Mouse (Mus musculus): ENCODE data around the gene Panx3. TPM values are rescaled to one million over a fixed set of nuclear protein-coding genes. Genes with fewer than 3 reads are reported as not detected.

Gene Panx3
- total RNA-seq, 2 experiments from 2014 or later, result not detected

DNA sequence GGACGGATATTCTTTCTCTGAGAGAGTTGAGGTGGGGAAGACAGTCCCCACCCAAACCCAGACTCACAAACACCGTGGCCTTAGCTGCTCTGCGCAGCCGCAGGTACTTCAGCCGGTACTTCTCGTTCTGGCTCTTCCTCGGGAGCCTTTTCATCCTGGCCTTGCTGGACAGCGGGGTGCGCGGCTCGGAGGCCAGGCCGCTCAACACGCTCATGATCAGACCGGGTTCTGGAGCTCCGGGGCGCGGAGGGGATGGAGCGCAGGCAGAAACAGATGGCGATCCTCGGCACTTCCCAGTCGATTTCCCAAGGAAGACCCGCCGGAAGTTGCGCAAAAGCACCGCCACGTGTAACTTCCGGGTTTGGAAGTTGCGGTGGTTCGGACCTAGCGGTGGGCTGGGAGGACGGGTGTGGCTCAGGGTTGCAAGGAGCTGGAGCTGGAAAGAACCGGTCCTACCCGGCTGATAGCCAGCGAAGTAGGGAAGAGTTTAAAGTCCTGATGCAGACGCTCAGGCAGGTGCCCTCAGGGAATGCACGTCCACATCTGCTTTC, 12.0 kb downstream of the Panx3 start, which contains the start of gene Tbrg1:
Gene Tbrg1 (minus strand): TSS at position 382 of the 551 bp plus-strand sequence.
- intact Hi-C loops (cut with DNase I), result no loop called here
- Histone ChIP-seq H3K4me3 (peak within 1 kb of the TSS; percentile 84), H3K27ac (peak within 1 kb of the TSS; percentile 89)
- peak; percentile 90 for DNase-seq
- no peak; the same call in 1 of the 2 replicates for TF ChIP-seq CTCF (IDR thresholded peaks at IDR 0.05)

DNA sequence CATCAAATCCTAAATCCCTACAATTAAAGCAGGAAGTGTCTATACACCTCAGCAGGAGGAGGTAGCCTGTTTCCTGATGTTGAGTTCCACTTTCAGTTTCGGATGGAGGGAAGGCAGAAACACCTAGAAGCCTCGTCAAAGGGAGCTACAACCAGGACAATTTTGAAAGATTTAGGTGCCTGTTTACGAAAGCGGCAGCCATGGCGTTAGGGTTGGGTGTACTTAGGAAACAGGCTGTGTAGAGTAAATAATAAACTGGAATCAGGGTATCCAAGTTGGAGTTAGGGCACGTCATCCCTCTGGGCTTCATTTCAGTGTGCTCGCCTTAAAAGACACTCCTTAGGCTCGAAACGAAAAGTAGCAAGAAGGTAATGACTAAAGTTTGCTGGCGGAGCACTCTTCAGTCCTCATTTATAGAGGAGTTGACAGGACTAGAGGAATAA, 12.6 kb downstream of the Panx3 start:
- intact Hi-C loops (cut with DNase I), result no loop called here
- DNase-seq, result no peak
- no peak for TF ChIP-seq CTCF (IDR thresholded peaks at IDR 0.05)
- peak overlapping the region; percentile 89 for H3K27ac ChIP-seq
- H3K4me3 ChIP-seq, result peak overlapping the region; percentile 84

GRCm38 (mm10) chr9:37655961-37656360, 13.1 kb downstream of the Panx3 start:
- no peak for TF ChIP-seq CTCF (IDR thresholded peaks at IDR 0.05)
- intact Hi-C loops (cut with DNase I), result no loop called here
- peak overlapping the region; percentile 89 for H3K27ac ChIP-seq

GRCm38 (mm10) chr9:37653836-37654235, 15.2 kb downstream of the Panx3 start:
- DNase-seq, result no peak
- H3K4me3 ChIP-seq, result no peak overlapping the region
- no peak for TF ChIP-seq CTCF (IDR thresholded peaks at IDR 0.05)
- intact Hi-C loops (cut with DNase I), result no loop called here
- no peak overlapping the region for H3K27ac ChIP-seq

More at GRCm38 (mm10) chr9:37655961-37656360, 13.1 kb downstream of the Panx3 start:
- peak overlapping the region; percentile 84 for H3K4me3 ChIP-seq
- DNase-seq, result no peak

- no peak overlapping the region for H3K4me3 ChIP-seq
- DNase-seq, result no peak
- no peak for TF ChIP-seq CTCF (IDR thresholded peaks at IDR 0.05)
- intact Hi-C loops (cut with DNase I), result no loop called here
- no peak overlapping the region for H3K27ac ChIP-seq
Measured at GRCm38 (mm10) chr9:37650639-37651038, 18.4 kb downstream of the Panx3 start.

DNA sequence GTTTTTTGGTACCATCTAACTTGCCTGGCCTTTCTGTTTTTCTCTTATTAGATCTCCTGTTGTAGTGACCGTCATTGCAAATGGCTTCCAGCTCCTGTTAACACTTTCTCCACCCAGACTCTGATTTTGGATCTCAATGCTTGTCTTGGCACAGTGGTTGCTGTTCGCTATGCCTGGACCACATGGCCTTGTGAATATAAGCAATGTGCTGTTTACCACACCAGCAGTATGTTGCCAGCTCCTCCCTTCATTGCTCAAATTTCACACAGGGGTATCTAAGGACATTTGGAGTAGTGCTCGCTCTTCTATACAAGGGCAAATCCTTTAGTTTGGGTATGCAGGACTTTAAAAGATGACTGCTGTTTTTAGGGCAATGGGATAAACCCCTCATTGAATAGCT, 22.8 kb downstream of the Panx3 start:
- no peak for TF ChIP-seq CTCF (IDR thresholded peaks at IDR 0.05)
- DNase-seq, result no peak
- no peak overlapping the region for H3K4me3 ChIP-seq
- H3K27ac ChIP-seq, result no peak overlapping the region
- intact Hi-C loops (cut with DNase I), result no loop called here

GRCm38 (mm10) chr9:37638721-37639120, 30.3 kb downstream of the Panx3 start:
- no peak for DNase-seq
- no peak overlapping the region for H3K4me3 ChIP-seq
- no peak for TF ChIP-seq CTCF (IDR thresholded peaks at IDR 0.05)
- intact Hi-C loops (cut with DNase I), result no loop called here
- no peak overlapping the region for H3K27ac ChIP-seq

- no peak overlapping the region for H3K4me3 ChIP-seq
- intact Hi-C loops (cut with DNase I), result no loop called here
- no peak for TF ChIP-seq CTCF (IDR thresholded peaks at IDR 0.05)
- no peak overlapping the region for H3K27ac ChIP-seq
- DNase-seq, result no peak
Measured at GRCm38 (mm10) chr9:37636800-37637542, 32.1 kb downstream of the Panx3 start.

- peak; percentile 42 for DNase-seq
- Histone ChIP-seq H3K4me3 (no peak overlapping the region), H3K27ac (no peak overlapping the region)
- intact Hi-C loops (cut with DNase I), result no loop called here
- peak; percentile 82 for TF ChIP-seq CTCF (IDR thresholded peaks at IDR 0.05)
Measured at GRCm38 (mm10) chr9:37636335-37636734, 32.7 kb downstream of the Panx3 start.

GRCm38 (mm10) chr9:37634269-37634668, 34.8 kb downstream of the Panx3 start:
- DNase-seq, result no peak
- Histone ChIP-seq H3K4me3 (no peak overlapping the region), H3K27ac (no peak overlapping the region)
- TF ChIP-seq CTCF (IDR thresholded peaks at IDR 0.05), result no peak
- intact Hi-C loops (cut with DNase I), result no loop called here

DNA sequence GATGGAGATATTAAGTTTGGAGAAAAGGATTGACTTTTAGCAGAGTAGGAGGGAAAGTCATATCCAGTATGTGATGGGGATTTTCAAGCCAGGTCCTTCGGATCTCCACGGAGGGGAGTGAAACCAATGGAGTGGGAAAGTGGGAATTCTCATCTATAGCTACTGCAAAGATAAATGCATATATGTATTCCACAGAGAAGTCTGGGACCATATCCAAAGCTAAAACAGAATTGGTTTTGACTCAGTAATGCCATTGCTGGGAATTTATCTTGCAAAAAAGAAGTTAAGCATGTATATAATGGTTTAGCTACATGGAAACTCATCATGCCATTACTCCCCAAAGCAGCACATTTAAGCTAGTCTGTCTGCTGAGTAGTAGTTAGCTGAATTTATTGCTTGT, 36.7 kb downstream of the Panx3 start:
- no peak overlapping the region for H3K27ac ChIP-seq
- TF ChIP-seq CTCF (IDR thresholded peaks at IDR 0.05), result no peak
- DNase-seq, result no peak
- H3K4me3 ChIP-seq, result no peak overlapping the region
- intact Hi-C loops (cut with DNase I), result no loop called here

DNA sequence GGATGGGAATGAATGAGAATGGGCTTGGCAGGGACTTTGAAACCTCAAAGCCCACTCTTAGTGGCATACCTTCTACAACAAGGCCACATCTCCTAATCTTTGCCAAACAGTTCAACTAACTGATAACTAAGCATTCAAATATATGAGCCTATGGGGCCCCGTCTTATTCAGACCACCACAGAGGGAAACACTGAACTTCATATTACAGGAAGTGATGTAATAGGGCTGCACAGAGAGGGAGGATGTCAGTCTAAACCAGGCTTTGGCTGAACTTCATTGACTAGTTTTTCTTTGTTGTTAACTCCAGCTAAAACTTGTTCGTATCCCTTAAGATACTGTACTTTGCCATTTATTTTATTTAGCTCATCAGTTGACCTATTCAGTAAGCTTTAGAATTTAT, 39.1 kb downstream of the Panx3 start:
- intact Hi-C loops (cut with DNase I), result no loop called here
- no peak for TF ChIP-seq CTCF (IDR thresholded peaks at IDR 0.05)
- no peak for DNase-seq
- Histone ChIP-seq H3K4me3 (no peak overlapping the region), H3K27ac (no peak overlapping the region)

GRCm38 (mm10) chr9:37628581-37628980, 40.5 kb downstream of the Panx3 start:
- intact Hi-C loops (cut with DNase I), result no loop called here
- no peak for TF ChIP-seq CTCF (IDR thresholded peaks at IDR 0.05)

DNA sequence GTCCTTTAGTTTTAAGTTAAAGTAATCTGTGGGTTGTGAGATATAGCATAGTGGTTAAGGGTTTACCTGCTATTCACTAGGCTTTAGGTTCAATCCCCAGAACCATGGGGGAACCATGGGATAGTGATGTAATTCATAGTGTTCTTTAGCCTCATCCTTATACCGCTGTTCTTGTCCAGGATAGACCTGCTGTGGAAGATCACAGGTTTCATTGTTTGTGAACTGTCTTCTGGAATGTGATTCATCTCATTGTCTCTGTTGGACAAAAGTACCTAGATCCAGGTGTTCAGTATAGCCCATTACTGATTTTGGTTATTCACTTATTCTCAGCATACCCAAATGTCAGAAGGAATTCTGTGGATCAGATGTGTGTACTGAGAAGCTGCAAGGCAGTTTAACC, 41.8 kb downstream of the Panx3 start:
- no peak overlapping the region for H3K27ac ChIP-seq
- H3K4me3 ChIP-seq, result no peak overlapping the region
- intact Hi-C loops (cut with DNase I), result no loop called here
- DNase-seq, result no peak
- no peak for TF ChIP-seq CTCF (IDR thresholded peaks at IDR 0.05)

More at GRCm38 (mm10) chr9:37628581-37628980, 40.5 kb downstream of the Panx3 start:
- Histone ChIP-seq H3K27ac (no peak overlapping the region), H3K4me3 (no peak overlapping the region)
- DNase-seq, result no peak
